Mouse (Mus musculus): ENCODE measurements around the gene Ndufc1. TPM values are rescaled to one million over a fixed set of nuclear protein-coding genes. Genes with fewer than 3 reads are reported as not detected.
A peak's percentile ranks its signal among the peaks of the same experiment; 100 is the strongest.
"Not testable (repeated sequence)": the region's sequence is repeated elsewhere in the genome, so short reads cannot be mapped to it uniquely, and the experiment has no call there.

Gene Ndufc1
- total RNA-seq, 2 experiments from 2014 or later = 283 to 337 TPM

DNA sequence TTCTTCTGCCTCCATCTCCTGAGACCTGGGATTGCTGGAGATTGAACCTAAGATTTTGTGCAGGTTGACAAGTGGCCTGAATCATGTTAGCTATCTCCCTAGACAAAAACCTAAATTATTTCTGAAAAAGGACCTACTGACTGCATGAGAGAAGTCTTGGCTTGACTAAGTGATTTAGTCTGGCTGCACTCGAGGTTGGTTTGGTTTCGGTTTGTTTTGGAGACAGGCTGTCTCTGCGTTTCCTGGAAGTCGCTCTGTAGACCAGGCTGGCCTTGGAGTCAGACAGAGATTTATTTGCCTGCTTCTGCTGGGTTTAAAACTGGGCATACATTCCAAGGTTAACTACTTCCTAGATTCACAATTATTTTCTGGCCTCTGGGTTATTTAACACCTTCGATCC, 35.9 kb downstream of the Ndufc1 start:
- DNase-seq (ENCODE audit: low spot score in 2 of 2) = no peak

DNA sequence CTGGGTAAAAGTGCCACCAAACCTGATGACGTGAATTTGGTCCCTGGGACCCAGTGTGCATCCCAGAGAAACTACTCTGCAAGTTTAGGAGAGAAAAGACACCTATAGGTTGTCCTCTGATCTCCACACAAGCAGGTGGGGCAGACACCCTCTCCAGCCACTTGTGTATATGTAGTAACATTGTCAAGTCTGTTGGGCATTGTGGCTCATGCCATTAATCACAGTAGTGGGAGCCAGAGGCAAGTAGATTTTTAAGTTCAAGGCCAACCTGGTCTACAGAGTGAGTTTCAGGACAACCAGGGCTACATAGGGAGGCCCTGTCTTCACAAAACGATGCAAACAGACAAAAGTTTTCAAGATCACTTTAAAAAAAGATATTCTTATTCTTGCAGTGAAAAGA, 37.0 kb downstream of the Ndufc1 start:
- DNase-seq (ENCODE audit: low spot score in 2 of 2) = no peak

DNA sequence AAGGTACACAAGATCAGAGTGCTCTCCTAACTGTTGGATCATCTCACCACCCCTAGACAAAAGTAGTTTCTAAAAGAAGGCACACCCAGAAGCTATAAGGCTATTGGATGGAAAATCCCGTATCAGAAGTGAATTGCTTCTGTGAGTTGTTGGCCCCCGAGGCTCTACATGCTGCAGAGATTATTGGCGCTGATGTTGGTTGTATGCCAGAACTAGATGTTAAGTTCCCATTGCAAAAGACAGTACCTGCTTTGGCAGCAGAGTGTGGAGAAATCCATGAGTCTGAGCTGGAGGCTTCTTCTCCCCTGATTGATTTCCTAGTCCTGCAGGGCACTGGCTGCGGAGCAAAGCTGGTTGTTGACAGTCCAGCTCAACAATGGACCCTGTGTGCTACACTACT, 40.8 kb downstream of the Ndufc1 start:
- no peak for DNase-seq (ENCODE audit: low spot score in 2 of 2)

DNA sequence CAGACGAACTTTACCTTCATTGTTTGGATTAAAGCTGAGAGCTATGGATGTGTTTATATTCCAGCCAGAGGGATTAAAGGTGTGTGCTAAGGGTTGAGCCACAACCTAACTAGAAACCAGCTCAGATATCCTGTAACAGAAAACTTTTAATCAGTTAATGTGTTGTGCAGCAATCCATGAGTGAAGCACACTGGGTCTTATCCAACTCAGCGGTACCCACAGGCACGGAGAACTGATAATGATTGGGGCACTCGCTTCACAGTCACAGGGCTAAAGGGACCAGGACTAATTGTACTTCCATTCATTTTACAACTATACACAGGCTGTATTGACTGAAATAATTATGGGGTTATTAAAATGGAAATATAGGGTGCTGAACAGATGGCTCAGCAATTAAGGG, 41.9 kb downstream of the Ndufc1 start:
- DNase-seq (ENCODE audit: low spot score in 2 of 2) = no peak

DNA sequence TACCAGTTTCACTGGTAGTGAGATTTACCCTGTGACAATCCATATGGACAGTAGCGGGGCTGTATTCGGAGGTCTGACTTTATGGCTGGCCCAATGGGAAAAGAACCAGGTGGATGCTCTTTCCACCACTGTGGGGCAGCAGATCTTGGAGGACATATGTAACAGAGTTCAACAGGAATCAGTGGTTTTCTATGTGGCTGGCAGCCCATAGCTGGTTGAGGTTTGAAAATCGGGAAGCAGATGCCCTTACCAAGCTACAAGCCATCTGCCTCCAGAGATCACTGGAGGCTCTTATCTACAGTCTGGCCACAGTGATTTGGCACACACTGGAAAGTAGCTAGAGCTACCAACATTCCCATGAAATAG, 43.3 kb downstream of the Ndufc1 start:
- no peak for DNase-seq (ENCODE audit: low spot score in 2 of 2)

DNA sequence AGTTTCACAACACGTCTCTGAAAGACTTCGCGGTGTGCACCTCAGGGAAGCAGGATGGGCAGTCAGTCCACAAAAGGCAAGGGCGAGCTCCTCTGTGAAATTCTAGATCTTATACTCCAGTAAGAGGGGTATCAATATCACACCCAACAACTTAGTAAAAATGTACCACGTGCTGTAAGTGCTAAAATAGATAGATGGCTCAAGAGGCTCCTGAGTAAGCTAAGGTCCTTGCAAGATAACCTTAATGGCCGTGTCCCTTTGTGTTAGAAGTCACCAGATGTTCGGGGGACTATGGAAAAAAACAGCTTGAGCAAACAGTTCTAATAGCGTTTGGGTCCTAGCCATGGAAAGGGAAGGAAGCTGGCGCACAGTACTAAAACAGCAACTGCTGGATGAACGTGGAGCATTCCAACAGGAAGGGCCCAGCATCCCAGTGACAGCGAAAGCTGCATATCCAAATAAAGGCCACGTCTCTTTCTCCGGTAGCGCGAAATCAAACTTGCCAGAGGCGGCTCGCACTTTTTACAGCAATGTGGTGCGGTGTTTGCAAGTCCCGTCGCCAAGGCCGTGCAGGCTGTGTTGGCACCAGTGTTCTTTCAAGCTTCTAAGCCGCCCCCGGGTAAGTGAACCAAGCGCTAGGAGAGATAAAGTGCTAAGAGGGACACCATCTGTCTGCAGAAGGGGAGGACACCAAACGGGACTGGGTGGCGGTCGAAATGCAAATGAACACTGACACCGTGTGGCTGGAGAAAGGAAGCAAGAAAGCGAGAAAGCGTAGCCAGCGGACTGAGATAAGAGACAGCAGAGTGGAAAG, 43.9 kb downstream of the Ndufc1 start:
- DNase-seq (ENCODE audit: low spot score in 2 of 2) = peak; percentile 74 to 88

DNA sequence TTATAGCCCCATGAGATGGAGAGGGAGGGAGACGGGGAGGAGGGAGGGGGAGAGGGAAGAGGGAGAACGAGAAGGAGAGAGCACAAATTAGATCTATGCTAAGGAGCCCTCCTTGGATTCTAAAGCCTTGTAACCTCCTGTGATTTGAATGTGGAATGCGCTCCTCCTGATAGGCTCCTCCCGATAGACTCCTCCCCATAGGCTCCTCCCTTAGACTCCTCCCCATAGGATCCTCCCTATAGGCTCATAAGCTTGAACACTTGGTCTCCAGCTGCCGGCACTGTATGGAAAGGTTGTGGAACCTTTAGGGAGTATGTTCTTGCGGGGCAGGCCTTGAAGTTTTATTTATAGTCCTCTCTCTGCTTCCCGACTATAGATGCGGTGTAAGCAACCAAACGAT, 47.7 kb downstream of the Ndufc1 start:
- DNase-seq (ENCODE audit: low spot score in 2 of 2) = no peak

DNA sequence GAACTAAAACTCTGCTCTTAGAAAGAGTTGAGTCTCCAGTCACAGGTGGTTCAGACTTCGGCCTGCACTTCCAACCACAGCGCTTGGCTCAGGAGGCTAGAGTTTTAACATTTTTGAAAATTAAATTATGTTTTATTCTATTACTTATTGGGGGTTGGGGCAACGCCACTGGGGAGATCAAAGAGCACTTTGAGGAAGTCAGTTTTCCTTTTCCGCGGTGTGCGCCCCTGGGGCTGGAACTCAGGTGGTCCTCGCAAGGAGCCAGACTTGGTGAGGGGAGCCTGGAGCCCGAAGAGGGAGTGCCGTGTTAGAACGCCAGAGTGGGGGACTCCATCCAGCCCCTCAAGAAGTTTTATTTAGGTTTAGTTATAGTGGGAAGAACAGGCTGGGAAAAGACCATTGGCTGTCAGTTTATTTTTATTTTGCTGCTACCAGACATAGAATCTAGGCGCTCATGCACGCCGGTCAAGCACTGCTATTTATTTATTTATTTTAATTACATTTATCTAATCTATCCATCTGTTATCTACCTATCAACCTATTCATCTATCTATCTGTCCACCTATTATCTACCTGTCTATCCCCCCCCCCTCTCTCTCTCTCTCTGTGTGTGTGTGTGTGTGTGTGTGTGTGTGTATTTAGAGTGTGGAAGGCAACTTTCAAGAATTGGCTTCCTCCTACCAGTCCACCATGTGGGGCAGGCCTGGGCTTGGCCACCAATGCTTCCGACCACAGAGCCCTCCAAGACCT, 49.1 kb downstream of the Ndufc1 start:
- no peak for DNase-seq (ENCODE audit: low spot score in 2 of 2)

DNA sequence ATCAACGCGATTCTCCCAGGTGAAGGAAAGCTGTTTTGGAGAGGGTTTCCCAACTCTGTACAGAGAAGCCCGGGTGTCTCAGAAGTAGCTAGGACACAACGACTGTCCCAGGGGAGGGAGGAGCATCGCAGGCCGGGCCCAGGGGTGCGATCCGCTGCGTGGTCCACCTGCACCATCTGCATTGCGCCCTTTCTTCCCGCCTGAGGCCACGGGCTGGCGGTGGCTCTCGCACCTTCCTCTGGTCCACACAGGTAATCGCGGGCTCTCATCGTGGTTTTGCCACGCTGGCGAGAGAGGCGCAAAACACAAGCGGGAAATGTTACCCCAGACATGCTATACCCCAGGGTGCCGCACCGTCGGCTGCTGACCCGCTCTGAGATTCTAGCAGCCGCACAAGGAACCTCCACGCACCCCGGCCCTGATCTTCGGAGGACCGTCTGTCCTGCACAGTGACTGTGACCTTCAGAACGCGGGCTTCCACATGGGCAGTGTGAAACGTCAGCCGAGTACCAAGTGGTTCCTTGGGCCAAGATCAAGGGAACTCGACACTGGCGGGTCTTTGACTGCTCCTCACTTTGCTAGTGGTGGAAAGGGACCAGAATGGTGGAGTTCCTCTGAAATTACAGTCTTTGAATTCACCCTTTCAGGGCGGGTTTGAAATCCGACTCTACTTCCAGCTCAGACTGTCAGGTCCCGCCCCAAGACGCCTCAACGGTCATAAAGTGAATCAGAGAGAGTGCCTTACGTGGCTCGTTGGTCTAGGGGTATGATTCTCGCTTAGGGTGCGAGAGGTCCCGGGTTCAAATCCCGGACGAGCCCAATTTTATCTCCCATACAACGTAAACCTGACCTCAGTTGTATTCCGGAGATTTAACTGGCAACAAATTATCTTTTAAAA, 49.9 kb downstream of the Ndufc1 start:
- DNase-seq (ENCODE audit: low spot score in 2 of 2) = peak; percentile 46 to 49

DNA sequence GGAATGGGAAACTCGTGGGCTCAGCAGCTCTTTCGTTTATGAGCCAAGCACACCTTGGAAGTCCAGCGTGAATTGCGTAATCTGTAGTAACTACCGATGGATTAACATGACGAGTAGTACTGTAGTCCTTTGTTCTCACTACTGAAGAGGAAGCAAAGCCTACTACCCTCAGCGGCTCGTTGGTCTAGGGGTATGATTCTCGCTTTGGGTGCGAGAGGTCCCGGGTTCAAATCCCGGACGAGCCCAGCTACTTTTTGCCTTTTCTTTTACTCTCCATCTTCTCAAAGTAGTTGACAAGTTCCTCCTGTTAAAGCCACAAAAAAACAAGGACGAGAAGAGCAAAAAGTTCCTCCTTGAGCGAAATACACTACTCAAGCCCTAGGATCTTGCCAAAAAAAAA, 50.6 kb downstream of the Ndufc1 start:
- DNase-seq (ENCODE audit: low spot score in 2 of 2) = peak; percentile 53 to 58

DNA sequence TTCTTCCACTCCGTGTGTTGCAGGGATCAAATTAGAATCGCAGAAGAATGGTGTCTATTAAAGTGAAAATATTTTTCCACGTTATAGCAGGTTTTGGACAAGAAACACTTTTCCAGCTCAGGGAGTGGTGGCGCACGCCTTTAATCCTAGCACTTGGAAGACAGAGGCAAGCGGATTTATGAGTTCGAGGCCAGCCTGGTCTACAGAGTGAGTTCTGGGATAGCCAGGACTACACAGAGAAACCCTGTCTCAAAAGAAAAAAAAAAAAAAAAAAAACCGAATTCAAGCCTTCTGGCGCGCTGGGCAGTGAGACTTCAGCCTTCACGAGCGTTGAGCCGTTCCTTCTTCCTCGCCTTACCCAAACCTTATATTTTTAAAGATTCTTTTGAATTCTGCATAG, 51.2 kb downstream of the Ndufc1 start:
- no peak for DNase-seq (ENCODE audit: low spot score in 2 of 2)

DNA sequence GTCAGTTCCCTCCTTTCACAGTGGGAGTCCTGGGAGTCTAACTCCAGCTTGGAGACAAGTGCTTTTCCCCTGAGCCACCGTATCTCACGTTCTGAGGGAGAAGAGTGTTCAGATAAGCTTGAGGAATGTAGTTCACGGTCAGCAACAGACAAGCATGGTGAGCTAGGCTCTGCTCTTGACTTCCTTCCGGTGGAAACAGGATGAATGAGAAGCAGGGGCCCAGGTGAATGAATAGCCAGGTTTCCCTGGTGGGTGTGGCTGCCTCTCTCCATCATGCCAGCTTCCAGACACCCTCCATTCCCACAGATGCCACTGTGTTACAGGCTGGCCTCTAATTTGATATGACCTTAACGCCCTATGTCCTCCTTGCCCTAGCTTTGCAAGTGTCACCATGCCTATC, 51.7 kb downstream of the Ndufc1 start:
- DNase-seq (ENCODE audit: low spot score in 2 of 2) = no peak

DNA sequence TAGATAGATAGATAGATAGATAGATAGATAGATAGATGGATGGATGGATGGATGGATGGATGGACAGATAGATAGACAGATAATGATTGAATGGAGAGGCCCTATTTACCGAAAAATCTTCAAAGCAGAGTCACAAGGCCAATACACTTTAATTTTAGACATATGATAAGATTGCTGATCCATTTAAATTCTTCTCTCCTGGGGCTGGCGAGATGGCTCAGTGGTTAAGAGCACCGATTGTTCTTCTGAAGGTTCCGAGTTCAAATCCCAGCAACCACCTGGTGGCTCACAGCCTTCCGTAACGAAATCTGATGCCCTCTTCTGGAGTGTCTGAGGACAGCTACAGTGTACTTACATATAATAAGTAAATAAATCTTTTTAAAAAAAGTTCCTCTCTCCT, 53.8 kb downstream of the Ndufc1 start:
- not testable (repeated sequence) for DNase-seq (ENCODE audit: low spot score in 2 of 2)

Other genes starting within 250 kb of the Ndufc1 start
- 10 to 100 TPM; 51.0 to 56.1 TPM for gene Noct, start 184.5 kb downstream of the Ndufc1 start, total RNA-seq (2021)
- 10 to 100 TPM; 58.3 to 60.2 TPM for gene Elf2, start 68.3 kb downstream of the Ndufc1 start, total RNA-seq (2021)
- not detected for gene Mgarp, start 12.2 kb downstream of the Ndufc1 start, total RNA-seq (2021)
- gene Naa15, start 6.2 kb upstream of the Ndufc1 start, total RNA-seq (2021) = 10 to 100 TPM; 41.6 to 51.3 TPM
- 10 to 100 TPM; 18.5 to 20.9 TPM for gene Rab33b, start 74.9 kb upstream of the Ndufc1 start, total RNA-seq (2021)
- 100 to 1,000 TPM; 125 to 129 TPM for gene Setd7, start 151.9 kb upstream of the Ndufc1 start, total RNA-seq (2021)